Mouse (Mus musculus): Measurements from ENCODE around the gene Gm48551.

The Gm48551 gene

DNA sequence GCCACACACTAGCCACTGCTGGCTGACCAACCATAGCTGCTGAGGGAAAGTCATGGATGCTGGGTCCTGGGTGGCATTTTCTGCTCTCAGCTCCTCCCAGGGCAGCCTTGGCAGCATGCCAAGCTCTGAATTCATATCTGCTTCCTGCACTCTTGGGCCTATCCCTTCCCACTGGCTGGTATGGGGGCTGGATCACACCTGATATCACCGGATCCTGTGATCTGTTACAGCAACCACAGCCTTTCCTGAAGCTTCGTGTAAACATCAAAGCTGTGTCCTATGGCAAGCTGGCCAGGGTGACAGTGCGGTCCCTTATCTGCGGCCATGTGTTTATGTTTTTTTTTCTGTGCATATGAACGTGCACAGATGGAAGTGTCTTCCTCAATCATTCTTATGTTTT is 2.2 kb upstream of the Gm48551 start:
- no peak for DNase-seq (ENCODE audit: low read depth, low spot score)

DNA sequence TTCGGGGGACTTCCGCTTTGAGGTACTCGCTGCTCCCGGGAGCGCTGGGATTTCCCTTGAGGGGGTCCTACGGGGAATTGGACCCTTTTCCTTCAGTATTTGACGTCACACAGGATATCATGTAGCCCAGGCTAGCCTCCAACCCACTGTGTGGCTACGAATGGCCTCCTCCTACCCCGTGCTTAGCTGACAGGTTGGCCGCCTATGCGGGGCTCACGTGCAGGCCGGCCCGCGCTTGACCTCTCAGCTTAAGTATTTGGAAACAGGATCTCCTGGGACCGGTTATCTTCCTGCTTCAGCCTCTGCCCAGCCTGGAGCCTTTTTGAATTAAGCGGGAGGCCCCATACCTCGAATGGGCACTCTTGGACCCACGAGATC is 328 bp downstream of the Gm48551 start:
- DNase-seq (ENCODE audit: low read depth, low spot score) = no peak

DNA sequence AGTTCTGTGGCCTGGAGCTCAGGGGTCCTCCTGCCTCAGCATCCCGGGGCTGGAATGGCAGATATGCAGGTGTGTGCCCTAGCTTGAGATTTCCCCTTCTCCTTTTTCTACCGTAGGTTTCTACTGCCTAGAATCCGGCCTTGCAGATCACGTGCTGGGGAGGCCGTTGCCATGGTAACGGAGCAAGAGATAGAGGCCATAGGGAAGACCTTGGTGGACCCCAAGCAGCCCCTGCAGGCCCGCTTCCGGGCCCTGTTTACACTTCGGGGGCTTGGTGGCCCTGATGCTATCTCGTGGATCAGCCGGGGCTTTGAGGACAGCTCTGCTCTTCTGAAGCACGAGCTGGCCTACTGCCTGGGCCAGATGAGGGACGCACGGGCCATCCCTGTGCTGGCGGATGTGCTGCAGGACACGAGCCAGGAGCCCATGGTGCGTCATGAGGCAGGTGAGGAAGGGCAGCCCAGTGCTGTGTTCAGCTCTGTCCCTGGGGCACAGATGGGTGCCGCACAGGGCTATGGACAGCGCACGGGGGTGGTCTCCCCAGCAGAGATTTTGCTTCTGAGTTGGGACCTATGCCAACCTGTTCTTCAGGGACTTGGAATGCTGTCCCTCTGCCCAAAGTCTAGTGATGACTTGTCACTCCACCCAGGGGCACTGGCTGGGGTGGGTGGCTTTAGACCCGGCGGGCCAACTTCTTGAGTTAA is 1.5 kb downstream of the Gm48551 start:
- DNase-seq (ENCODE audit: low read depth, low spot score) = no peak

DNA sequence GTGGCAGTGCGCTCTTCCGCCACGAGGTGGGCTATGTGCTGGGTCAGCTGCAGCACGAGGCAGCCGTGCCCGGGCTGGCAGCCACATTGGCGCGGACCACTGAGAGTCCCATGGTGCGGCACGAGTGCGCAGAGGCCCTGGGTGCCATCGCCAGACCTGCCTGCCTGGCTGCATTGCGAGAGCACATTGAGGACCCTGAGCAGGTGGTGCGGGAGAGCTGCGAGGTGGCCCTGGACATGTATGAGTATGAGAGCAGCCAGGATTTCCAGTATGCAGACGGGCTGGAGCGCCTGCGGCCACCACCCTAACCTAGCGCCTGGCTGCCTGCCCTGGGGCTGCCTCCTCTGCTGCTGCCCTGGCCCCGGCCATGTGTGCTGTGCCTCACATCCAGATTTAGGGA is 3.5 kb downstream of the Gm48551 start:
- no peak for DNase-seq (ENCODE audit: low read depth, low spot score)

DNA sequence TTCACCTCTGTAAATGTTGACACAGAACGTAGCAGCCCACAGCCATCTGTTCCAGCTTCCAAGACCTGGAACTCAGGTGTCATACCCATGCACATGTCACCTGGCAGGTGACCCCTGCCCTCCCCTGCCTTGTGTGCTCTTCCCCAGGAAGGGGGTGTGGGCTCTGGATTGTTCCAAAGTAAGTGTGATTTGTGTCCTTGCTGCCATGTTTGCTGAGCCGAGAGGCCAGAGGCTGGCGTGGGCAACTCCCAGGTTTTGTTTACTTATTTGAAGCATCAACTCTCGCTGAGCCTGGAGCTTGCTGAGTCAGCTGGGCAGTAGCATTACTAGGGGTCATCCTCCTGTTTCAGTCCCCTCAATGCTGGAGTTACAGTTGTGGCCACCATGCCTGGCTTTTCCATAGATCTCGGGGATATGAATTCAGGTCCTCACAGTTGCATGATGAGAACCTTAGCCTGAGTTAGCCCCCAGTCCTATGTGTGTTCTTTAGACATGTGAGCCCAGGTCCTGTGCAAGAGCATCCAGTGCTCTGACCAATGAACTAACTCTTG is 4.3 kb downstream of the Gm48551 start, which contains the start of gene Gm48552:
Gene Gm48552, plus strand, starts transcription at position 501 of the 551 bp plus-strand sequence.
- DNase-seq (ENCODE audit: low read depth, low spot score) = no peak

DNA sequence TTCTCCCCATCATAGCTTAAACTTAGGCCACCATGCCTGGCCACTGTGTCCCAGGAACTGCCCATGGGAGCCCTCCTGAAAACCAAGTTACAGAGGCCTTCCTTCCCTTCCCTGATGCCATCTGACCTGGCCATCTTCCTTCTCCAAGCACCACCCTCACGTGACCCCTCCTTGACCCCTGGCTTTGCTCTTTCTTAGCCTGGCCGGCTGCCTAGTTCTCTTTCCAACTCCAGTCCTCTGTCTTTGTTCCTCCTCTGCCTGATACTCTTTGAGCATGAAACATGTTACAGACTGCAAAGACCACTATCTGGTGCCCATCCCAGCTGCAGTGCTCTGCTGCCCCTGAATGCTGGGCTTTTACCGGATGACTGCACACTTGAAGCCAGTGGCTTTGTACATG is 5.1 kb downstream of the Gm48551 start:
- DNase-seq (ENCODE audit: low read depth, low spot score) = no peak

DNA sequence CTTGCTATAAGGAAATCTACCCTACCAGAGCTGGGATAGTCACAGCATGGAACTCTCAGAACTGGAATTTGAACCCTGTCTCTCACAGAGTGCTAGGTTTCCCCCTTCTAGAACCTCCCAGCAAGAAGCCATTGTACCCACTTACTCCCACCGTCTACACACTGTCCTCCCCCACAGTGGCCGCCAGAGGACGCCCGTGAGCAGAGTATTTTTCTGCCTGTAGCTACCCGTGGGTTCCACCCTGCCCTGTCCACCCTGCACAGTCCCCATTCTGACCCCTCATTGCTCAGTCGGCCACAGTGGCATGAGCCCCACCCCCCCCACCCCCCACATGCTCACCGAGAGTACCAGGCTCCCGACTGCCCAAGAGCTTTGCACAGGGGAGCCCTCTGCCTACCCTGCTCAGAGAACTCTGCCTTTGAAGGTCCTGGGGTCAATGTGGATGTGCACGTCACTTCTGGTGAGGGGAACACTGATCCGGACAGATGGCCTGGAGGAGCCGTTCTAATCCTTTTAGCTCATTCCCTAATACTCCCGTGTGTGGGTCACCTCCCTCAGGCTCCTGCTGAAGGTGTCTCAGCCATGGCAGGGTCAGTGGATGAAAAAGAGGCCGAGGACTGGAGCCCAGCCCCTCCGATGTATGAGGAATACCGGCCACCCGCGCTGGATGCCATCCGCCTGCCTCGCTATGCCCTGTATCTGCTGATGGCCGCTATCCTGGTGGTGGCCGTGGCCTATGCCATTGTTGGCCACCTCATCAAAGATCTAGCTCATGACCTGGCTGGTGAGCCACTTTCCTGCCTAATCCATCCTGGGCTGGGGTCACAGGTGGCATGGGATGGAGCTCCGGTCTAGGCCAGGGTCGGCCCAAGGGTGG is 5.8 kb downstream of the Gm48551 start:
- no peak for DNase-seq (ENCODE audit: low read depth, low spot score)

DNA sequence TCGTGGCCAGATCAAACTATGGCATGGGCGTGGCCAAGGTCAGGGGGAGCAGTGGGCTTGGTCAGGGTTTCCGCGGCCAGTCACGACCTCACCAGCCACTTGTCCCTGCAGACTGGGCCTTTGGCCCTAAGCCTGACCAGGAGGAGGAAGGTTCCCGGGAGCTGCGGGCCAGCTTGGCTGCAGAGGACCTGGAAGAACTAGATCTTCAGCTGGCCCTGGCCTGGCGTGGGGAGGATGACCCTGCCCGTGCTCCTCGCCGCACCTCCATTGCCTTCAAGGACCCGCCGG is 6.4 kb downstream of the Gm48551 start:
- DNase-seq (ENCODE audit: low read depth, low spot score) = no peak

DNA sequence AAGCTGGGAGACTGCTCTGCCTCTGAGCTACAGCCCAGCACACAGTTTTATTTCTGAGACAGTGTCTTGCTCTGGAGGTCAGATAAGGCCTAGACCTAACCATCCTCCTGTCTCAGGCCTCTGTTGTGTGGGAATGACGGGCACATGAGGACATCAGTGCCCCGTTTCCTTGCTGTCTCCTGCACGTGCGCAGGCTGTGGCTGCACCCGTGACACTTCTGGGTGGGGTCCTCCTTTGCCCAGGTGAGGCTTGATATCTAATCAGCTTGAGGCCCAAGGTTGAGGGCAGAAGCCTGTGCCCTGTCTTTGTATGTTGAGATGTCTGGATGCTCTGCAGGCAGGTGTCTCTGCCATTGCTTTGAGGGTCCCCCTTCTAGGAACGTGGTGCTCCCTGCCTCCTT is 8.0 kb downstream of the Gm48551 start:
- no peak for DNase-seq (ENCODE audit: low read depth, low spot score)

DNA sequence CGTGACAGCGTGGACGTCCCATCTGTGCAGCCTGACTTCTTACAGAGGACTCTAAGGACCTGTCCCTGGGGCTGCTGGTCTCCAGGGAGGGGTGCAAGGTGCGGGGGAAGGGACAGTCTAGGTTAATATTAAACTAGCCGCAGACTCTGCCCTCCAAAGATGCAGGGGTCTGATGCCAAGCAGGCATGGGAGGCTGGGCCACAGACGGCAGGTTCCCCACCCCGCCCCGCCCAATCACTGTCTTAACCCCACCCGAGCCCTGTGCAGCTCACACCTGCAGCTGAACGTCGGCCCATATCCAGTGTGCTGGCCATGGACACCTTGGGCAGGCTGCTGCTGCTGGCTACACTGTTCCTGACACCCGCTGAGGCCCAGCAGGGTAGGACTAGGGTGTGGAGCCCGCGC is 8.5 kb downstream of the Gm48551 start, which contains the start of gene Smim24:
Gene Smim24, plus strand, starts transcription at position 271 of the 405 bp plus-strand sequence.
- no peak for DNase-seq (ENCODE audit: low read depth, low spot score)

DNA sequence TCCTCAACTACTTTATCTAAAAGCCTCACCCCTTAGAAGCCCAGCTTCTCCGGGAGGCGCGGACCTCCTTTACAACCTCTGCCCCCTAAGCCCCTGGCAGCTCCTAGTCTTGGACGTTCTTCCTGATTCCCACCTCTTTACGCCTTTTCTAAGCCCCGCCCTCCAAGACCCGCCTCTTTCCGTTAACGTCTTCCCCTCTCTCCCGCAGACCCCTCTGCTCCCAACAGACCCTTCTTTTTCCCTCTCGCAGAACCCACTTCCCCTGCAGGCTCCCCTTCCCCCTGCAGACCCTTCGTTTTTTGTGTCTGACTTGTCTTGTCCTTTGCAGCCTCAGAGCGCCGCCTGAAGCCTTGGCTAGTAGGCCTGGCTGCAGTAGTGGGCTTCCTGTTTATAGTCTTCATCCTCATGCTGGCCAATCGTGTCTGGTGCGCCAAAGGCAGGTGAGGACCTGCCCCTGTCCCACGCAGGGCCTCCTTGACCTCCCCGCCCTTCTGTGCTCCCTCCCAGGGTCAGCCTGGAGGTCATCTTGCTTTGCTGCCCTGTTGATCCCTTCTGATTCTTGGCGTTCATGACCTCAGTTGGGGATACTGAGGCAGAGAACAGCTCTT is 9.3 kb downstream of the Gm48551 start:
- no peak for DNase-seq (ENCODE audit: low read depth, low spot score)

DNA sequence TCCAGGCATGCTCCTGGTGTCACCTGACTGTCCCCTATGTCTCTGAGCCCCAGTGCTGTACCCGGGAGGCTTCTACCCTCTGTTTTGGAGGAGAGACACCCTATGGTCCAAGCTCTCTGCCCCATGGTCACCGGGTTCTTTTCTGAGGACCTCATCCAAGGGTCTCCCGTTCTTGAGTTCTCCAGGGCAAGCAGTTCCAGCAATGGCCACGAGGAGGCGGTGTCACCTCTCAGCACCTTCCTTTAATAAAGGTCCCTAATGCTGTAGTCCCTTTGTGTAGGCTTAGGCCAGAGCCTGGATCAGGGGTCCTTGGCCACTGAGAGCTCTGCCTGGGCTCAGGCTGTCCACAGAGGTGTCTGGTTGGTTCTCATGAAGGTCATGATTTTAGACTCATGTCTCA is 10.9 kb downstream of the Gm48551 start:
- DNase-seq (ENCODE audit: low read depth, low spot score) = no peak

DNA sequence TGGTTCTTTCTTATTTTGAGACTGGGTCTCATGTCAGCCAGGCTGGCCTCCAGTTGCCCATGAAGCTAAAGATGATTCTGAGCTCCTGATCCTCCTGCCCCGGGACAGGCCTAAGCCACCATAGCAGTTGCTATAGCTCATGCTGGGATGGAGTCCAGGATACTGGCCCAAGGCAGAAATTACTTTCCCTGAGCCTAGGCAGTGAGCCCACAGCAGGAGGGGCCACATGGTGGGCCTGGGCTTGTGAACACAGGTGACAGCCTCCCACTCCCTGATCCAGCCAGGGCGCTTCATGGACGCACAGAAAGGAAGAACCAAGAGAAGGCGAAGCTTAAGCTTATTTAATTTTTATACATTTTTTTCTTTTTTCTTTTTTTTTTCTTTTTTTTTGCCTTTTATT is 11.6 kb downstream of the Gm48551 start:
- no peak for DNase-seq (ENCODE audit: low read depth, low spot score)

DNA sequence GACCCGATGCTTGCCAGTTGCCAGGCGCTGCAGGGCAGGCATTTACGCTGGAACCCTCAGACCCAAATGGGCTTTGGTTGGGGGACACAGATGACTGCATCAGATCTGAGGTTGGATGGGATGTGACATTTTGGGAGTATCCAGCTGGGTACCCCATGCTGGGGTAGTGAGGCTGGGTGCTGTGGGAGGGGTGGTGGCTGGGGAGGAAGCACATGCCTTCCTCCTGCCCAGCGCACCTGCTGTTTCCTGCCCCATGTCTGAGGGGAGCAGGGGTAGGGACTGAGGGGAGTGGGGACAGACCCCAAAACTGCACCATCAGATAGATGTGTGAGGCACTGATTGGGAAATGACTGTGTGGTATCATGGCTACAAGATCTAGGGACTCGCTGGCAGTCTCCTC is 12.5 kb downstream of the Gm48551 start:
- DNase-seq (ENCODE audit: low read depth, low spot score) = no peak

DNA sequence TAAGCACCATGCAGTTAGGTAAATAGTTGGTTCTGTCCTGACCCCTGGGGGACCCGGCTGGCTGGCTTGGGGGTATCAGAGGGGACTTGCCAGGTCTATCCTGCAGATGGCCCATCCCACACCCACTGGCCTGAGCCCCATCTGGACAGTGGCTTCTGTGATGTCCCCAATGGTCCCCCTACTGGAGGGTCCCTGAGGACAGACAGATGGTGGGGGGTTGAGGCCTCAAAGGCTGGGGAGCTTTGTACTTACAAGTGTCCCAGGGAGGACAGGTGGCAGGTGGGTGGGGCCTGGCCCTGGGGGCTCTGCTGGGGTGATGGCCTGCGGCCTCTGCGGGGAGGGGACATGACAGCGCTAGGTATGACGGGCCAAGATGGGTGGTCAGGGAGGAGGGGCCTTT is 15.0 kb downstream of the Gm48551 start:
- DNase-seq (ENCODE audit: low read depth, low spot score) = no peak

DNA sequence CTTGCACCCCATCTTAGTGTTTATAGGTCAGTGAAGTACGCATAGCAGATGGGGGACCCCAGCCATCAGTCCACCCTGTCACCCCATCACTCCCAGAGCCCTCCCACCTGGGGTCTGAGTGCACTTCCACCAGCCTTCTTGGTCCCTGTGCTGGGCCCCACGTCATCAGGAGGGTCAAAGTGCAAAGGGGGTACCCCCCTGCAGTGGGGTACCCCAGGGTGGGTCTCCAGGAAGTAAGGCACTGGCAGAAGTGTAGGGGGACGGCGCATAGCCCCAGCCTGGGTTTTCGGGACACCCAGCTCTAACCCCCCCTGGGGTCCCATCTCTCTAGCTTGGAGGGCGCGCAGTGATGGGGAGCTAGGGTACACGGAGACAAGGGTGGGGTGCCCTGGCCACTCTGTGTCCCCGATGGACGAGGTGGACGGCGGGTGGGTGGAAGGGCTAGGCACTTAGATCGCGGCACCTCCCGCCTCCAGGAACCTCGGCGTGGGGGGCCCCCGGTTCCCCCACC is 15.6 kb downstream of the Gm48551 start:
- DNase-seq (ENCODE audit: low read depth, low spot score) = no peak

DNA sequence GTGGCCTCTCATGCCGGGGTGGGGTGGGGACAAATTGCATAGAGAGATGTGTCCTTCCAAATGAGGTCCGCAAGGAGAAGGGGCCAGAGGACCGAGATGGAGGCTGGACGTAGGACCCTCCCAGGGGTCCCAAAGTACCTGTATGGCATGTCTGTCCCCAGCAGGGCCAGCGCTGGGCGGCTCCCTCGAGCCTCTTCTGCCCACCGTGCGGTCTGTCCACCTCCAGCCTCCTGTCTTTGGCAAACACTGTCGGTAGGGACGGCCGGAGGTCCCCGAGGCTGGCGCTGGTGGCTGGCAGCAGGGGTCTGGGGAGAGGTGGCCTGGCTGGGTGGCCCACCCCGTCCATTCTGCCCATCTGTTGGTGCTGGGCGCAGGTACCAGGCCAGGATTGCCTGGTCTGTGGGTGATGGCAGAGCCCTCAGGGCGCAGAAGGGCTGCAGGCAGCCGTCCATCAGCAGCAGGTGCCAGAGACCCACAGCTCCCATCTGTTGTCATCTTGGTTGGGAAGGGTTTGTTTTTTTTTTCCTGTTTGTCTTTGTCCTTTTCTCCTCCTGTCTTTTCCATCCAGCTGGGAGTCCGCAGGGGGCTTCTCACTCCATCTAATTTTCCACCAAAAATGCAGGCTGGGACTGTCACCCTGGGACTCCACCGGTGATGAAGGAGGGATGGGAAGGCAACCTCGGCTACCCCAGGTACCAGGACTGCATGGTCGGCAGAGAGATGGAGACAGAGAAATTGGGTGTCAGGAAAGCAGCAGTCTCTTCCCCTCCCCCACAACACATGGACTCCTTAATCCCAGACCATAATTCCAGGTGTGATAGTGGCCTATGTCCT is 16.3 kb downstream of the Gm48551 start:
- no peak for DNase-seq (ENCODE audit: low read depth, low spot score)

DNA sequence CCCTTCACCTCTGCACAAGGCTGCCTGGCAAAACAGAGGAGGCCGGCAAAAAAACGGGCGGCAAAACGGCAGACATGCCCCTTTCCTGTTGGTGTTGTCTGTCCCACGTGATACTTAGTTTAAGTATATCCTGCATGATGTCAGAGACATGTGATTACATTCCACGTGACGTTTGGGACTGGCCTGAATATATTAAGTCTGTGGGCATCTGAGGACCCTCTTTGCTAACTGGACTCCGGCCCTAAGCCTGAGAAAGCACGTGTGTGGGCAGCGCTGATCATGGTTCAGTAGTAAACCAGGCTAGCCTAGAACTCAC is 16.9 kb downstream of the Gm48551 start:
- no peak for DNase-seq (ENCODE audit: low read depth, low spot score)

DNA sequence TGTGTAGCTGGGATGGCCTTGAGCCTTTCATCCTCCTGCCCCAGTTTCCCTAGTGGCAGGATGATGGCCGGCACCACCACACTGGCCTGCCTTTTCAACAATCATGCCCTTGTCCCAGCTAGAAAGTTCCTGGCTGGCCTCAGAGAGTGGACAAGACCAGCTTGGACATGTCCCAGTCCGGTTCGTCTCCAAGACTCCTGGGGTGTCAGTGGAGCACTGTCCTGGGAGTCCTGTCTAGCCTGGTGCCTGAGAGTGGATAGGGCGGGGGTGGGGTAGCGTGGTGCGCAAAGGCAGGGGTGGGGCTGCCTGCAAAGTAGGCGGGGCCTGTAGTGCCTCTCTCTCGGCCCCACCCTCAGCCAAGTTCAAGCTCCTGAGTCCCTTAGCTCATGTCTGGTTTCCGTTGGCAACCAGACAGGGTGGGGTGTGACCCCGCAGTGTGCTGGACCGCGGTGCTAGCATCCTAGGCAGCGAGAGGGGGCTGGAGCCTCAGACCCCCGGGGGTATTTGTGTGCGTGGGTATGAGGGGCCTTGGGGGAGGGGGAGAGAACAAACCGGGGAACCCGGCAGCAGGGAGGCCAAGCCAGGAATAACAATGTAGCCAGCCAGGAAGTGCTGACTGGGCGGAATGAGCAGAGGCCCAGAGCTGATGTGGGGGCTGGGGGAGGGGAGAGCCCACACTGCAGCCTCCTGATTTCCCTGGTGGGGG is 17.4 kb downstream of the Gm48551 start:
- DNase-seq (ENCODE audit: low read depth, low spot score) = peak; percentile 72

DNA sequence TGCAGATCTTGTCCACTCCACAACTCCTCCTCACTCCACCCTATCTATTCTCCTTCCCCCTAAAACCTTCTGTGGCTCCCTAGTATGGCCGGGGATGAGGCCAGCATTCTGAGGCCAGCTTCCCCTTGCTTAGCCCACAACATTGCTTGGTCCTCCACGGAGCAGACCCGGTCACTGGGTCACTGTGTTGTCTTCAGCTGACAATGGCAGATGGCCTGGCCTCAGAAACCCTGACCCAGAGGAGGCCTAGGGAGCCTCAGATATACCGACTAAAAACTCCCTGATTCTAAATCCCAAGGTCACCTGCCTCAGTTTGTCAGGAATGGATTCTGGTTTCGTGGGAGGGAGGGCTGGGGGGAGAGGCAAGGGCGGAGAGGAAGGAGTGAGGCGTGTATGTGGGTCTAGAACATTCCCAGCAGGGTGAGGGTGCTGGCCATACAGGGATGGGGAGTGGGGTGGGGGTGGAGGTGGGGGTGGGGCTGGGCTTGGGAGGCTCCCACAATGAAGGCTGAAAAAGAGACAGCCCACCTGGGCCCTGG is 18.0 kb downstream of the Gm48551 start:
- no peak for DNase-seq (ENCODE audit: low read depth, low spot score)

DNA sequence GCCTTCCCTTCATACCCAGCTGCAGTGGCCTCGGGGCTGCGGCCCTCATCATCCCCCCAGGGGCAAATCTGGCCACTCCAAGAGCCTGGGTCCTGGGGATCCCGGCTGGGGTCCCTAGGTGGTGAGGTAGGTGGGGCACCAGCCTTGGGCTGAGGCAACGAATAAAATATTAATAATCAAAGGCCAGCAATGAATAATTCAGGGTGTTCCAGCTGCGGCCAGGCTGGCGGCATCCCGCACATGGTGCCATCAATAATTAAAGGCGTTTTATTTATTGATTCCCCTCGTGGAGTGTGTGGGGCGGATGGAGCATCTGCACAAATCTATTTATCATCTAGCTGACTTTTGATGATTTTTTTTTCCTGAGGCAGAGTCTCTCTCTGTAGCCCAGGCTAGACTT is 19.2 kb downstream of the Gm48551 start:
- DNase-seq (ENCODE audit: low read depth, low spot score) = no peak
